Mouse (Mus musculus) liver, adult 2 months (tissue): Measurements from ENCODE around the gene Ubfd1.

ENCODE experiments used
- CTCF ChIP-seq: fragments of 200-500 bp; IDR thresholded peaks from 2 replicates; pipeline ENCODE4 v1.5.1; 2011; ENCODE audit warnings: low read depth, low read length, control low read depth
- POLR2A ChIP-seq: fragments of 200-500 bp; IDR thresholded peaks from 2 replicates; pipeline ENCODE4 v1.6.1; 2011; ENCODE audit warnings: low read length, control low read depth; ENCODE audit not compliant: insufficient read depth; ENCODE audit errors: extremely low read depth

DNA sequence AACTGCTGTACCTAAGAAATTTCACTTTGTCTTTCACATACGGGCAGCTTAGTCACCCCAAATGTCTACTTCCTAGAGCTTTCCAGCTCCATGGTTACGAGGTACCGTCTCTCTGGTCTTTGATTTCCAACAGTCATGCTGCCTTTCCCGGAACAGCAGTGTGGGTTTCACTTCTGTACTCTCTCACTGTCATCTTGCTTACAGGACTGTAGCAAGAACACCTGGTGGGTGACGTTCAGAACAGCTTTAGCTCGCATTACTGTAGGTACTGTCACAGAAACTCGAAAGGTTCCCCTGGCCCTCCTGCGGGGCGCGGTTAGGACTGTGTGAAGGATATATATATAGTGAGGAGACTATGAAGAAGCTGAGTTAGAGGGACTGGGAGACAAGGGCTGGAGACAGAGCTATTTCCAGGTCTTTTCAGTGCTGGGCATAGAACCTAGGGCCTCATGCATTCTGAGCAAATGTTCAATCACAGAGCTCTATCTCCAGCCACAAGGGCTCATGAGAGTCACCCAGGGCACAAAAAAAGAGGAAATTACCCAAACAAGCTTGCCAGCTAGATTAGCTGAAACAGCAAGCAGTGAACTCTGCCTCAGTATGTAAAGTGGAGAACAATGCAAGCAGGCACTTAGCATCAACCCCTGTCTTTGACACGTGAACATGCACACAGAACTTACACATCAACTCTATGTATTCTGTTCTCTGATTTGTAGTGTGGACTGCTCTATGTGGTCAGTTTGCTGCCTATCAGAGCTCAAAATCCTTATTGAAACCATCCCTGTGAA is 20.4 kb downstream of the Ubfd1 start:
- TF ChIP-seq CTCF: no peak
- TF ChIP-seq POLR2A: no peak
